Mouse (Mus musculus): ENCODE measurements around the gene Dcakd. TPM values are rescaled to one million over a fixed set of nuclear protein-coding genes. Genes with fewer than 3 reads are reported as not detected.

Gene Dcakd
- total and polyA plus RNA-seq, 2 experiments from 2014 or later, result 149 to 176 TPM

DNA sequence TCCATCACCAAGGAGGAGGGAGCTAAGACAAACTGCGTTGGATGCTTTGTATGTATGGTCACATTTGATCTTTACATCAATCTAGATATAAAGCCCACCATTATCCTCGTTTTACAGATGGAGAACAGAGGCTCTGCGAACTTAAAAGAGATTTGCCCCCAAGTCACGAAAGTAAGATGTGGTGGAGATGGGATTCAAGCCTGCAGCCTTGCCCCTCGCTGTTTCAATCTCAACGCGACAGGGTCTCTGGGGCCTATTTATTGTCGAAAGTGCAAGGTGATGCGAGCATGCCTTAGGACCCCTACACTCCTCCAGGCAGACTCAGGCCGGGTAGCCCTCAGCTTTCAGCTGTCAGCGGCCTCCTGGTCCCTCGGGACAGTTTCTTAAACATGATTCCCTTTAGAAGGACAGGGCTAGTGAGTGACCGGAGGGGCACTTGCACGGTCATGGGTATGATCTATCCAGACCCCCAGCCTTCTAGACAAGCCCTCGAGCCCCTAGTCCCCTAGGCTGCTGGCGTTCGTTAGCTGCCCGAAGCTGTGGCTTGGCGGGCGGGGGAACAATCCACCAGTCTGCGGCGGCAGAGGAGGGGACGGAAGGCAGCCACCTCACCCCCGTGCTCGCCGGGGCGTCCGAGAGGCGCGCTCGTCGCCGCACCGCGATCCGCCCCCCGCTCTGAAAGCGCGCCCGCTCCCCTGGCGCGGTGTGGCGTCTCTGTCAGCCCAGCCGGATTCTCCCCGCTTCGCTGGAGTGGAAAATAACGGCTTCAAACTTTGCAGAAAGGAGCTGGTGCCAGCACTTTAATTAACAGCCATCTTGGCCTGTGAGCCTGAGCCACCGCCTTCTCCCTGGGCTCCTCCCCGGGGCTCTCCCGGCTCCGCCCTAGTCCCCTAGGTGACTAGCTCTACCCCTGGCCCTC lies 79.8 kb downstream of the Dcakd start:
- peak overlapping the region; percentile 46; the same call in 1 of the 2 replicates for H3K9ac ChIP-seq (replicated peaks; ENCODE audit: low read length)
- no peaks in the 10 kb centered on the region for H3K36me3 ChIP-seq (ENCODE audit: insufficient read depth, low read length)
- 0 out of 2 replicates have a peak, but pooled peaks cover 12% of the 10 kb centered on the region for H3K4me1 ChIP-seq (ENCODE audit: insufficient read depth, low read length)
- peaks cover 39% of the 10 kb centered on the region for H3K27me3 ChIP-seq (ENCODE audit: insufficient read depth, low read length)
- ATAC-seq (no peak; the same call in 1 of the 2 replicates), DNase-seq (ENCODE audit: low spot score) (peak; percentile 62)
- H3K27ac ChIP-seq, result peak overlapping the region; percentile 23; the same call in 1 of the 2 replicates
- no peak for TF ChIP-seq CTCF (IDR thresholded peaks at IDR 0.05; ENCODE audit: low read depth)
- H3K9me3 ChIP-seq (ENCODE audit: low read length), result no peaks in the 10 kb centered on the region
- H3K4me3 ChIP-seq (ENCODE audit: low read length), result peak overlapping the region; percentile 40
- 4% methylated on average over 50 of the region's 51 CpGs for WGBS
- H3K4me2 ChIP-seq (ENCODE audit: low read depth, low read length), result peak overlapping the region; percentile 69

DNA sequence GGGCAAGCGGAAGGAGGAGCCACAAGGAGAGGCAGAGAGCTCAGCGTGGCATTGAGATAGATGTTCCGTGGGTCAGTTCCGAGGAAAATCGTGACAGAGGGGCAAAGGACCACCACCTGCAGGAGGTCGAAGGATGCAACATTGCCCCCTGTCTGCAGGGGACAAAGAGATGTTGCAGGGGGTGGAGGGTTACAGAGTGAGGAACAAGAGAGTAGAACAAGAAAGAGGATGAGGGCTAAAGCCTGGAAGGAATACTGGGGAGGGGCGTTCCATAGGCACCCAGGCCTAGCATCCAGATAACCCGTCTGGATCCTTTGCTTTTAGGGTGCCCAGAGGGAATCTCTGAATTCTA lies 81.2 kb downstream of the Dcakd start:
- Histone ChIP-seq H3K4me3 (ENCODE audit: low read length) (peak overlapping the region; percentile 37; the same call in 1 of the 2 replicates), H3K9ac (replicated peaks; ENCODE audit: low read length) (no peak overlapping the region), H3K36me3 (ENCODE audit: insufficient read depth, low read length) (no peaks in the 10 kb centered on the region), H3K9me3 (ENCODE audit: low read length) (no peaks in the 10 kb centered on the region), H3K27ac (no peak overlapping the region), H3K27me3 (ENCODE audit: insufficient read depth, low read length) (peaks cover 36% of the 10 kb centered on the region), H3K4me2 (ENCODE audit: low read depth, low read length) (peak overlapping the region; percentile 54), H3K4me1 (ENCODE audit: insufficient read depth, low read length) (0 out of 2 replicates have a peak, but pooled peaks cover 12% of the 10 kb centered on the region)
- DNase-seq (ENCODE audit: low spot score) (no peak), ATAC-seq (no peak)
- TF ChIP-seq CTCF (IDR thresholded peaks at IDR 0.05; ENCODE audit: low read depth), result peak; percentile 51
- WGBS, result 7% methylated on average over 8 of the region's 8 CpGs

DNA sequence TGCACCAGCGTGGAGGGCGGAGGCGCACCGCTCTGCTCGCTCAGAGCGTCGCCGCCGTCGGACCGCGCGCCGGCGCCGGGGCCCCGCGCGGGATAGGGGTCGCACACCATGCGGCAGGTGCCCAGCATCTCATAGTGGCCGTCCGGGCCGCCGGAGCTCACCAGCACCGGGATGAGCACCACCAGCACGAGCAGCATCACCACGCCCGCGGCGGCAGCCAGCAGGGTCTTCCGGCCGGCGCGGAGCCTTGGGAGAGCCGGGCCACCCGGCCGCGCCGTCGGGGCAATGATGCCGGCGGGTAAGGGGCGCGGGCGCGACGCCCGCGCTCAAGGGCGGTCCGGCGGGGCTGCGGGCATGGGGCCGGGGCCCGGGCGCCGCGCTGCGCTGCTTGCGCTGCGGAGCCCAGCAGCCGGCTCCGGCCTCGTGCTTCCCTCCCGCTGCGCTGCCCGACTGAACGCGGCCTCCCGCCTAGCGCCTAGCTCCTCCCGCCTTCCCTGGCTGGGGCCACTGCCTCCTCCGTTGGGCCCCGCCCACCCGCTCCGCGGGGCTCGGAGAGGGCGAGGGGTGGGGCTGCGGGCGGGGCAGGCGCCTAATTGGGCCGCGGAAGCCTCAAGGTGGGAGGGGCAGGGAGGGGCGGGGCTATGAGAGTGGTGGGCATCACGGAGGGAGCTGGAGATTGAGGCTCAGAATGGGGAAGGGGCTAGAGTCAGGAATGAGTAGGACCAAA lies 81.7 kb downstream of the Dcakd start, which contains the start of gene C1ql1:
Gene C1ql1 (minus strand): TSS at position 424 of the 727 bp plus-strand sequence.
- no peaks in the 10 kb centered on the region for H3K36me3 ChIP-seq (ENCODE audit: insufficient read depth, low read length)
- H3K27ac ChIP-seq, result no peak within 1 kb of the TSS
- ATAC-seq (peak; percentile 75), DNase-seq (ENCODE audit: low spot score) (peak; percentile 88)
- H3K4me2 ChIP-seq (ENCODE audit: low read depth, low read length), result peak within 1 kb of the TSS; percentile 54
- WGBS, result under 1% methylated on average over 68 of the region's 87 CpGs
- H3K4me1 ChIP-seq (ENCODE audit: insufficient read depth, low read length), result 0 out of 2 replicates have a peak, but pooled peaks cover 12% of the 10 kb centered on the region
- TF ChIP-seq CTCF (IDR thresholded peaks at IDR 0.05; ENCODE audit: low read depth), result no peak
- peak within 1 kb of the TSS; percentile 37 for H3K4me3 ChIP-seq (ENCODE audit: low read length)
- no peaks in the 10 kb centered on the region for H3K9me3 ChIP-seq (ENCODE audit: low read length)
- H3K9ac ChIP-seq (replicated peaks; ENCODE audit: low read length), result peak within 1 kb of the TSS; percentile 34; the same call in 1 of the 2 replicates
- peaks cover 36% of the 10 kb centered on the region for H3K27me3 ChIP-seq (ENCODE audit: insufficient read depth, low read length)

DNA sequence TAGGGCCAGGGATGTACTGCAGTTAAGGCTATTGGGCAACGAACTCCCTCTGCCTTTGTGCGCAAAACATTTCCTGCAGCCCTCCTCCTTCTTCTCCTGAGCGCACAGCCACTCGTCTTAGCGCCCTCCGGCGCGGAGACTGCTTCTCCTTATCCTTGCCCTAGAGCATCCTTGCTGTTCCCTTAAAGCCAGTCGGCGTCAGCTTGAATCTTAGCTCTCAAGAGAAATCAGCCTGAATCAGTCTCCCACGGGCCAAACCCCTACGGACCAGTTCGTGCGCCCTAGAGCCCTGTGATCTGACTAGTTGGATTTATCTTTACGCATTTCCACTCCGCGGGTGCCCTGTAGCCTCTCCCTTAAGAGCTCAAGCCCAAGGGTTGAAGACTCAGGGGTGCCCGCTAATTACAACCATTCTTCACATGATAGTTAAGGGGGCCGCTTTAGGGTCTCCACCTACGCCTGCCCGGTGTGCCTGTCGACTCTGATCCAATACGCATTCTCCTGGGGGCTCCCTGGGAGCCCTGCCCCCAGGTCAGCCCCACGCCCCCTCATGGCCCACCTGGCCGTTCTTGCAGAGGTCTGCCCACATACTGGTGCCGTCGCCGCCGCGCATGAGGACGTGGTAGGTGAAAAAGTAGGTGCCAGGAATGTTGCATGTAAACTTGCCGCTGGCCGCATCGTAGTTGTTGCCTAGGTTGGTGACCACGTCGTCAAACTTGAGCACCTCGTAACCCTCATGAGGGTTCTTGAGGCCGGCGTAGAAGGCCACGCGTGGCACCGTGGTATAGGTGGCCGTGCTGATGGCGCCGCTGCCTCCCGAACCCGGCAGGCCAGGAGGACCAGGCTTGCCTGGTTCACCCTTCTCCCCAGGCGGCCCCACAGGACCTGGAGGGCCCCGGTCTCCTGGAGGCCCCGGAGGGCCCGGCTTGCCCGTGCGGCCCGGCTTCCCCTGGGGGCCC lies 82.5 kb downstream of the Dcakd start:
- ATAC-seq (0 out of 2 replicates have a peak, but pooled peaks have one; percentile 16), DNase-seq (ENCODE audit: low spot score) (peak; percentile 32)
- Histone ChIP-seq H3K36me3 (ENCODE audit: insufficient read depth, low read length) (no peaks in the 10 kb centered on the region), H3K9me3 (ENCODE audit: low read length) (no peaks in the 10 kb centered on the region), H3K4me1 (ENCODE audit: insufficient read depth, low read length) (0 out of 2 replicates have a peak, but pooled peaks cover 12% of the 10 kb centered on the region), H3K27ac (no peak overlapping the region), H3K27me3 (ENCODE audit: insufficient read depth, low read length) (peaks cover 37% of the 10 kb centered on the region), H3K4me2 (ENCODE audit: low read depth, low read length) (peak overlapping the region; percentile 54), H3K4me3 (ENCODE audit: low read length) (peak overlapping the region; percentile 37), H3K9ac (replicated peaks; ENCODE audit: low read length) (peak overlapping the region; percentile 34; the same call in 1 of the 2 replicates)
- no peak for TF ChIP-seq CTCF (IDR thresholded peaks at IDR 0.05; ENCODE audit: low read depth)
- 2% methylated on average over 53 of the region's 54 CpGs for WGBS

Small RNA genes within 50 kb of the gene (microRNA-seq; reads per million reads assigned to microRNA genes)
- 0.35 to 1.1 reads per million in 2 experiments for gene Mir6931

Other genes starting within 250 kb of the Dcakd start
- 13.2 and 18.0 TPM in 2 replicates for gene Gjc1, start 208.6 kb downstream of the Dcakd start, total RNA-seq (2014; rRNA removed)
- 21.3 and 24.1 TPM in 2 replicates for gene Gjc1, start 208.6 kb downstream of the Dcakd start, polyA plus RNA-seq (2015; fragmentation: Nextera tagmentation; extraction: Ambion mirVana)
- 12.4 and 15.8 TPM in 2 replicates for gene Higd1b, start 192.5 kb downstream of the Dcakd start, total RNA-seq (2014; rRNA removed)
- 14.5 and 15.0 TPM in 2 replicates for gene Higd1b, start 192.5 kb downstream of the Dcakd start, polyA plus RNA-seq (2015; fragmentation: Nextera tagmentation; extraction: Ambion mirVana)
- 63.8 and 70.8 TPM in 2 replicates for gene Eftud2, start 147.3 kb downstream of the Dcakd start, total RNA-seq (2014; rRNA removed)
- gene Eftud2, start 147.3 kb downstream of the Dcakd start, polyA plus RNA-seq (2015; fragmentation: Nextera tagmentation; extraction: Ambion mirVana), result 104 and 106 TPM in 2 replicates
- 0.25 and 0.31 TPM in 2 replicates for gene Ccdc103, start 147.1 kb downstream of the Dcakd start, total RNA-seq (2014; rRNA removed)
- 2.2 and 2.4 TPM in 2 replicates for gene Ccdc103, start 147.1 kb downstream of the Dcakd start, polyA plus RNA-seq (2015; fragmentation: Nextera tagmentation; extraction: Ambion mirVana)
- not detected in 2 replicates for gene Fam187a, start 143.2 kb downstream of the Dcakd start, total RNA-seq (2014; rRNA removed)
- gene Fam187a, start 143.2 kb downstream of the Dcakd start, polyA plus RNA-seq (2015; fragmentation: Nextera tagmentation; extraction: Ambion mirVana), result not detected in 2 replicates
- 79.1 and 105 TPM in 2 replicates for gene Gfap, start 127.4 kb downstream of the Dcakd start, total RNA-seq (2014; rRNA removed)
- 74.4 and 89.2 TPM in 2 replicates for gene Gfap, start 127.4 kb downstream of the Dcakd start, polyA plus RNA-seq (2015; fragmentation: Nextera tagmentation; extraction: Ambion mirVana)
- 9.2 and 11.7 TPM in 2 replicates for gene Kif18b, start 103.2 kb downstream of the Dcakd start, total RNA-seq (2014; rRNA removed)
- gene Kif18b, start 103.2 kb downstream of the Dcakd start, polyA plus RNA-seq (2015; fragmentation: Nextera tagmentation; extraction: Ambion mirVana), result 1.9 and 2.1 TPM in 2 replicates
- 61.0 and 65.6 TPM in 2 replicates for gene C1ql1, start 81.6 kb downstream of the Dcakd start, total RNA-seq (2014; rRNA removed)
- 16.9 and 18.9 TPM in 2 replicates for gene C1ql1, start 81.6 kb downstream of the Dcakd start, polyA plus RNA-seq (2015; fragmentation: Nextera tagmentation; extraction: Ambion mirVana)
- 61.0 and 71.5 TPM in 2 replicates for gene Nmt1, start 143 bp downstream of the Dcakd start, total RNA-seq (2014; rRNA removed)
- gene Nmt1, start 143 bp downstream of the Dcakd start, polyA plus RNA-seq (2015; fragmentation: Nextera tagmentation; extraction: Ambion mirVana), result 39.8 and 45.3 TPM in 2 replicates
- 9.4 and 13.8 TPM in 2 replicates for gene Plcd3, start 73.3 kb upstream of the Dcakd start, total RNA-seq (2014; rRNA removed)
- gene Plcd3, start 73.3 kb upstream of the Dcakd start, polyA plus RNA-seq (2015; fragmentation: Nextera tagmentation; extraction: Ambion mirVana), result 3.9 and 4.8 TPM in 2 replicates
- gene Acbd4, start 73.3 kb upstream of the Dcakd start, total RNA-seq (2014; rRNA removed), result 13.2 and 19.0 TPM in 2 replicates
- gene Acbd4, start 73.3 kb upstream of the Dcakd start, polyA plus RNA-seq (2015; fragmentation: Nextera tagmentation; extraction: Ambion mirVana), result 18.5 and 20.8 TPM in 2 replicates
- 15.1 and 15.8 TPM in 2 replicates for gene Hexim1, start 87.9 kb upstream of the Dcakd start, total RNA-seq (2014; rRNA removed)
- gene Hexim1, start 87.9 kb upstream of the Dcakd start, polyA plus RNA-seq (2015; fragmentation: Nextera tagmentation; extraction: Ambion mirVana), result 4.4 and 5.1 TPM in 2 replicates
- 28.9 and 40.4 TPM in 2 replicates for gene Hexim2, start 104.1 kb upstream of the Dcakd start, total RNA-seq (2014; rRNA removed)
- 30.2 and 30.7 TPM in 2 replicates for gene Hexim2, start 104.1 kb upstream of the Dcakd start, polyA plus RNA-seq (2015; fragmentation: Nextera tagmentation; extraction: Ambion mirVana)
- gene Fmnl1, start 142.8 kb upstream of the Dcakd start, total RNA-seq (2014; rRNA removed), result 12.8 and 15.5 TPM in 2 replicates
- gene Fmnl1, start 142.8 kb upstream of the Dcakd start, polyA plus RNA-seq (2015; fragmentation: Nextera tagmentation; extraction: Ambion mirVana), result 6.4 and 6.9 TPM in 2 replicates
- not detected in 2 replicates for gene 1700023F06Rik, start 180.2 kb upstream of the Dcakd start, total RNA-seq (2014; rRNA removed)
- gene 1700023F06Rik, start 180.2 kb upstream of the Dcakd start, polyA plus RNA-seq (2015; fragmentation: Nextera tagmentation; extraction: Ambion mirVana), result 3.7 and 4.7 TPM in 2 replicates
- gene Spata32, start 190.1 kb upstream of the Dcakd start, total RNA-seq (2014; rRNA removed), result 1.4 and 1.5 TPM in 2 replicates
- gene Spata32, start 190.1 kb upstream of the Dcakd start, polyA plus RNA-seq (2015; fragmentation: Nextera tagmentation; extraction: Ambion mirVana), result 1.6 TPM in 2 replicates
- 6.7 and 9.3 TPM in 2 replicates for gene Map3k14, start 239.1 kb upstream of the Dcakd start, total RNA-seq (2014; rRNA removed)
- 1.2 and 1.5 TPM in 2 replicates for gene Map3k14, start 239.1 kb upstream of the Dcakd start, polyA plus RNA-seq (2015; fragmentation: Nextera tagmentation; extraction: Ambion mirVana)